Mouse (Mus musculus) liver, embryonic 13.5 days (tissue): Measurements from ENCODE around the gene 4930523C07Rik. TPM values are rescaled to one million over a fixed set of nuclear protein-coding genes. Genes with fewer than 3 reads are reported as not detected.

Experiments used
- ATAC-seq: fragments of 200-750 bp; cut with Nextera tagmentation; 2 replicates; pipeline ENCODE4 v1.8.0; 2017; ENCODE audit warnings: low read depth, mild to moderate bottlenecking, moderate number of reproducible peaks, moderate library complexity
- DNase-seq: peaks from one replicate; pipeline ENCODE4 v3.0.0; 2022
- H3K27ac ChIP-seq: fragments of 300-500 bp; sonication (generic); 2 replicates; pipeline ENCODE4 v1.5.1; 2015; ENCODE audit warnings: moderate library complexity, mild to moderate bottlenecking, inconsistent platforms
- H3K27me3 ChIP-seq: fragments of 300-500 bp; sonication (generic); 2 replicates; pipeline ENCODE4 v1.6.1; 2015; ENCODE audit warnings: mild to moderate bottlenecking, inconsistent platforms
- H3K36me3 ChIP-seq: fragments of 300-500 bp; sonication (generic); 2 replicates; pipeline ENCODE4 v1.6.1; 2015; ENCODE audit warnings: mild to moderate bottlenecking, inconsistent platforms
- H3K4me1 ChIP-seq: fragments of 300-500 bp; sonication (generic); replicated peaks from 2 replicates; pipeline ENCODE4 v1.6.1; 2015; ENCODE audit warnings: inconsistent platforms
- H3K4me2 ChIP-seq: fragments of 300-500 bp; sonication (generic); 2 replicates; pipeline ENCODE4 v1.6.1; 2015; ENCODE audit warnings: inconsistent platforms, mild to moderate bottlenecking, moderate library complexity
- H3K4me3 ChIP-seq: fragments of 300-500 bp; sonication (generic); replicated peaks from 2 replicates; pipeline ENCODE4 v1.5.1; 2015; ENCODE audit warnings: mild to moderate bottlenecking, inconsistent platforms
- H3K9ac ChIP-seq: fragments of 300-500 bp; sonication (generic); 2 replicates; pipeline ENCODE4 v1.6.1; 2015; ENCODE audit warnings: mild to moderate bottlenecking, inconsistent platforms
- H3K9me3 ChIP-seq: fragments of 300-500 bp; sonication (generic); replicated peaks from 2 replicates; pipeline ENCODE4 v1.6.1; 2016; ENCODE audit warnings: inconsistent platforms
- WGBS: fragments of 180-500 bp; shearing (Covaris S2); methylation state at CpG from one replicate; pipeline ENCODE4 v1.1.7; 2015; ENCODE audit not compliant: insufficient replicate concordance; 5-methylcytosine and 5-hydroxymethylcytosine counted together
- polyA plus RNA-seq: library from polyadenylated mRNA; unstranded; fragments of >200 nt; fragmentation: Nextera tagmentation; extraction: Ambion mirVana; gene quantifications from 2 replicates; pipeline ENCODE4 v1.2.1, GENCODE M21; 2015

The 4930523C07Rik gene
- polyA plus RNA-seq, 1 experiment from 2014 or later = 29.8 TPM

GRCm38 (mm10) chr1:160108604-160109003 is 64.4 kb downstream of the 4930523C07Rik start:
- no peaks in the 10 kb centered on the region for H3K9me3 ChIP-seq
- H3K4me3 ChIP-seq = no peak overlapping the region
- no peak overlapping the region for H3K27ac ChIP-seq
- H3K4me2 ChIP-seq = no peak overlapping the region
- H3K36me3 ChIP-seq = no peaks in the 10 kb centered on the region
- H3K27me3 ChIP-seq = no peaks in the 10 kb centered on the region
- no peaks in the 10 kb centered on the region for H3K4me1 ChIP-seq
- 42% methylated on average over 2 of the region's 2 CpGs for WGBS
- DNase-seq (no peak), ATAC-seq (no peak)
- no peak overlapping the region for H3K9ac ChIP-seq

GRCm38 (mm10) chr1:160123957-160124356 is 79.8 kb downstream of the 4930523C07Rik start:
- Histone ChIP-seq H3K4me2 (no peak overlapping the region), H3K9ac (no peak overlapping the region), H3K27me3 (no peaks in the 10 kb centered on the region), H3K4me1 (no peaks in the 10 kb centered on the region), H3K9me3 (no peaks in the 10 kb centered on the region), H3K36me3 (no peaks in the 10 kb centered on the region), H3K4me3 (no peak overlapping the region), H3K27ac (no peak overlapping the region)
- no peak for ATAC-seq
- DNase-seq = no peak
- 59% methylated on average over 2 of the region's 2 CpGs for WGBS

Other genes with a start within 250 kb of the 4930523C07Rik start
- 0.03 and 0.05 TPM in 2 replicates for gene Tnn, start 109.2 kb downstream of the 4930523C07Rik start, polyA plus RNA-seq
- gene Mrps14, start 150.8 kb downstream of the 4930523C07Rik start, polyA plus RNA-seq = 256 and 261 TPM in 2 replicates
- gene Cacybp, start 168.5 kb downstream of the 4930523C07Rik start, polyA plus RNA-seq = 239 and 304 TPM in 2 replicates